Mouse (Mus musculus) embryonic facial prominence, embryonic 15.5 days (tissue): ENCODE data around the gene Gm20695. TPM values are rescaled to one million over a fixed set of nuclear protein-coding genes. Genes with fewer than 3 reads are reported as not detected.
"Not testable (repeated sequence)": the region's sequence is repeated elsewhere in the genome, so short reads cannot be mapped to it uniquely, and the experiment has no call there.

Source experiments
- ATAC-seq: fragments of 200-750 bp; cut with Nextera tagmentation; 2 replicates; pipeline ENCODE4 v1.8.0; 2017; ENCODE audit warnings: low read depth, moderate TSS enrichment; ENCODE audit not compliant: insufficient number of reproducible peaks, low FRiP score, low TSS enrichment
- H3K27ac ChIP-seq: fragments of 300-500 bp; sonication (generic); replicated peaks from 2 replicates; pipeline ENCODE4 v1.5.1; 2015; ENCODE audit warnings: mild to moderate bottlenecking, inconsistent platforms
- H3K27me3 ChIP-seq: fragments of 300-500 bp; sonication (generic); 2 replicates; pipeline ENCODE4 v1.6.1; 2015; ENCODE audit warnings: inconsistent platforms
- H3K36me3 ChIP-seq: fragments of 300-500 bp; sonication (generic); 2 replicates; pipeline ENCODE4 v1.6.1; 2015; ENCODE audit warnings: mild to moderate bottlenecking, inconsistent platforms
- H3K4me1 ChIP-seq: fragments of 300-500 bp; sonication (generic); 2 replicates; pipeline ENCODE4 v1.6.1; 2015; ENCODE audit warnings: inconsistent platforms
- H3K4me2 ChIP-seq: fragments of 300-500 bp; sonication (generic); replicated peaks from 2 replicates; pipeline ENCODE4 v1.6.1; 2015; ENCODE audit warnings: mild to moderate bottlenecking, inconsistent platforms
- H3K4me3 ChIP-seq: fragments of 300-500 bp; sonication (generic); replicated peaks from 2 replicates; pipeline ENCODE4 v1.5.1; 2015; ENCODE audit warnings: mild to moderate bottlenecking, inconsistent platforms
- H3K9ac ChIP-seq: fragments of 300-500 bp; sonication (generic); 2 replicates; pipeline ENCODE4 v1.6.1; 2015; ENCODE audit warnings: inconsistent platforms
- H3K9me3 ChIP-seq: fragments of 300-500 bp; sonication (generic); replicated peaks from 2 replicates; pipeline ENCODE4 v1.6.1; 2016; ENCODE audit warnings: inconsistent platforms
- WGBS: fragments of 180-500 bp; shearing (Covaris S2); methylation state at CpG from one replicate; pipeline ENCODE4 v1.1.7; 2015; 5-methylcytosine and 5-hydroxymethylcytosine counted together
- polyA plus RNA-seq: library from polyadenylated mRNA; unstranded; fragments of >200 nt; fragmentation: Nextera tagmentation; extraction: Ambion mirVana; gene quantifications from 2 replicates; pipeline ENCODE4 v1.2.1, GENCODE M21; 2015

The Gm20695 gene
- 1.3 and 1.9 TPM in 2 replicates for polyA plus RNA-seq

DNA sequence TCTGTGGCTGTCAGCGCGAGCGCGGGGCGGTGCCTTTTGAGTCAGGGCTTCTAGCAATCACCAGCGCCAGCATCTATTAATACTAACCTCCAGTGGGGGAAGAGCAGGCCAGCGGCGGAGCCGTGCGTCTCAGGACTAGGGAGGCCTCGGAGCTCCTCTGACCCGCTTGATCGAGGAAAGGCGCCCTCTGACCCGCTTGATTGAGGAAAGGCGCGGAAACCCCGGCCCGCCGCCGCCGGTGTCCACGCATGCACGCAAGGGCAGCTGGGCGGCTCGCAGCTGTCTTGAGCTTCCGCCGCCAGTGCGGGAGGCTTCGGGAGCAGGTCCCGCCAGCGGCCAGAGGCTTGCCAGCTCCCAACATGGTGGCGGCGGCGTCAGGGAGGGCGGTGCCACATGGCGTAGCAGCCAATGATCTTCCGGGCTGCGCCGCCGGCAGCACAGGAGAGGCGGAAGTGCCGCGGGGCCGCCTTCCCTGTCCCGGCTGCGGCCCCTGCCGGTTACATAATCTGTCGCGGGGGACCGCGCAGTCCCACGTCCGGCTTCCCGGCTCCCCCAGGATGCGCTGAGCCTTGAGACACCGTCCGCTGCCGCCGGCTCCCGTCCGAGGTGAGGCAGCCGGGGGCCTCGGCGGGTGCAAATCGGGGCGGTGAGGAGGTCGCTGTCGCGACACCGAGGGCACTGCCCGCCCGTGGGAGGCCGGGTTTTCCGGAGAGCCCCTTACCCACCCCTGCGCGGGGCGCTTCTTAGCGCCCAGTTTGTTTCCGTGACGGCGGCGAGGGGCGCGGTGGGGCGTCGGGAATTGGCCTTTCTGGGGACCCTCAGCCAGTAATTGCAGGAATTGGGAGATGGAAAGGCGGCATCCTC, at the start of gene Gm20695, which contains the start of gene Zfp597:
TSS of gene Gm20695 (plus strand) at position 448 of the 864 bp plus-strand sequence.
TSS of gene Zfp597 (minus strand) at position 361 of the 864 bp plus-strand sequence.
- peak; percentile 99 for ATAC-seq
- under 1% methylated on average over 88 of the region's 88 CpGs for WGBS

DNA sequence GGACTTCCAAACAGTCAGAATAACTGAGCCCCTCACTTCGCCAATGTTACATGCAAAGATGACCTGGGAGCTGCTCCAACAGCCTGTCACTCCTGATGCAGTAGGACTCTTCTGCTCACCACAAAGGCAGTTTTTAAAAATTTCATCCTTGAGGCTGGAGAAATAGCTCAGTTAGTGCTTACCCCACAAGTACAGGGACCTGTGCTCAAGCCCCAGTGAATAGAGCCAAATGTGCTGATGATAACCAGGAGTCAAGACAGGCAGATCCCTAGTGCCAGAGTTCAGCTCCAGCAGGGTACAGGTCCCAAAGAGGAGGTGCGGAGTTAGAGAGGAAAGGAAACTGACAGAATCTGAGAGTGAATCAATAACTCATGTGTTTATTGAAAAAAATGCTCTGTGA, 49.0 kb upstream of the Gm20695 start:
- H3K4me1 ChIP-seq = no peaks in the 10 kb centered on the region
- no peak overlapping the region for H3K27ac ChIP-seq
- no peaks in the 10 kb centered on the region for H3K27me3 ChIP-seq
- no peak for ATAC-seq
- H3K4me2 ChIP-seq = no peak overlapping the region
- no peak overlapping the region for H3K9ac ChIP-seq
- H3K9me3 ChIP-seq = no peaks in the 10 kb centered on the region
- H3K4me3 ChIP-seq = no peak overlapping the region
- H3K36me3 ChIP-seq = no peaks in the 10 kb centered on the region
- WGBS = 77% methylated on average over 2 of the region's 2 CpGs

More for the DNA sequence above, at the start of gene Gm20695, which contains the start of gene Zfp597:
- H3K4me2 ChIP-seq = peak within 1 kb of the TSS; percentile 71
- no peaks in the 10 kb centered on the region for H3K27me3 ChIP-seq
- peaks cover 12% of the 10 kb centered on the region for H3K4me1 ChIP-seq
- H3K36me3 ChIP-seq = 0 out of 2 replicates have a peak, but pooled peaks cover 7% of the 10 kb centered on the region
- no peaks in the 10 kb centered on the region for H3K9me3 ChIP-seq
- peak within 1 kb of the TSS; percentile 96 for H3K4me3 ChIP-seq
- H3K9ac ChIP-seq = peak within 1 kb of the TSS; percentile 92
- H3K27ac ChIP-seq = peak within 1 kb of the TSS; percentile 96

DNA sequence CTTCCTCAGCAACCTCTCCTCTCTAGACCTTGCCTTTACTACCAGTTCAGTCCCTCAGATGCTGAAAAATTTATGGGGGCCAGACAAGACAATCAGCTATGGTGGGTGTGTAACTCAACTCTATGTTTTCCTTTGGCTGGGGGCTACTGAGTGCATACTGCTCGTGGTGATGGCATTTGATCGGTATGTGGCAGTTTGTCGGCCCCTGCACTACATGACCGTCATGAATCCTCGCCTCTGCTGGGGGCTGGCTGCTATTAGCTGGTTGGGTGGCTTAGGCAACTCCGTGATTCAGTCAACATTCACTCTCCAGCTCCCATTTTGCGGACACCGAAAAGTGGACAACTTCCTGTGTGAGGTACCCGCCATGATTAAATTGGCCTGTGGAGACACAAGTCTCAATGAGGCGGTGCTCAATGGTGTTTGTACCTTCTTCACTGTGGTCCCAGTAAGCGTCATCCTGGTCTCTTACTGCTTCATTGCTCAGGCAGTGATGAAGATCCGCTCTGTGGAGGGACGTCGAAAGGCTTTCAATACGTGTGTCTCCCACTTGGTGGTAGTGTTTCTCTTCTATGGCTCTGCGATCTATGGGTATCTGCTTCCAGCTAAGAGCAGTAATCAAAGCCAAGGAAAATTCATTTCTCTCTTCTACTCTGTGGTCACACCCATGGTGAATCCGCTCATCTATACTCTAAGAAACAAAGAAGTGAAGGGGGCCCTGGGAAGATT, 45.1 kb upstream of the Gm20695 start:
- Histone ChIP-seq H3K9ac (no peak overlapping the region), H3K36me3 (no peaks in the 10 kb centered on the region), H3K4me2 (no peak overlapping the region), H3K27ac (no peak overlapping the region), H3K27me3 (no peaks in the 10 kb centered on the region), H3K9me3 (no peaks in the 10 kb centered on the region), H3K4me3 (no peak overlapping the region), H3K4me1 (no peaks in the 10 kb centered on the region)
- 52% methylated on average over 17 of the region's 17 CpGs for WGBS
- no peak for ATAC-seq

GRCm38 (mm10) chr16:3842989-3843388, 41.5 kb upstream of the Gm20695 start:
- H3K27me3 ChIP-seq = no peaks in the 10 kb centered on the region
- H3K9me3 ChIP-seq = no peaks in the 10 kb centered on the region
- WGBS = 24% methylated on average over 4 of the region's 4 CpGs
- no peak overlapping the region for H3K4me2 ChIP-seq
- peaks cover 8% of the 10 kb centered on the region; the same call in 1 of the 2 replicates for H3K4me1 ChIP-seq
- H3K4me3 ChIP-seq = no peak overlapping the region
- H3K27ac ChIP-seq = no peak overlapping the region
- ATAC-seq = no peak
- H3K36me3 ChIP-seq = no peaks in the 10 kb centered on the region
- H3K9ac ChIP-seq = no peak overlapping the region

GRCm38 (mm10) chr16:3843796-3844195, 40.7 kb upstream of the Gm20695 start:
- no peak for ATAC-seq
- peaks cover 9% of the 10 kb centered on the region; the same call in 1 of the 2 replicates for H3K4me1 ChIP-seq
- no peak overlapping the region for H3K9ac ChIP-seq
- no peaks in the 10 kb centered on the region for H3K27me3 ChIP-seq
- H3K9me3 ChIP-seq = no peaks in the 10 kb centered on the region
- no peak overlapping the region for H3K4me3 ChIP-seq
- H3K4me2 ChIP-seq = no peak overlapping the region
- 65% methylated on average over 1 of the region's 1 CpGs for WGBS
- no peaks in the 10 kb centered on the region for H3K36me3 ChIP-seq
- no peak overlapping the region for H3K27ac ChIP-seq

GRCm38 (mm10) chr16:3846711-3847518, 37.5 kb upstream of the Gm20695 start, which contains the start of gene Zfp174:
Gene Zfp174 (plus strand): TSS chr16:3847268.
- Histone ChIP-seq H3K27me3 (no peaks in the 10 kb centered on the region), H3K36me3 (no peaks in the 10 kb centered on the region), H3K4me2 (peak within 1 kb of the TSS; percentile 66), H3K9ac (peak within 1 kb of the TSS; percentile 50), H3K4me1 (peaks cover 9% of the 10 kb centered on the region; the same call in 1 of the 2 replicates), H3K4me3 (peak within 1 kb of the TSS; percentile 83), H3K27ac (no peak within 1 kb of the TSS; the same call in 1 of the 2 replicates), H3K9me3 (no peaks in the 10 kb centered on the region)
- 3% methylated on average over 38 of the region's 38 CpGs for WGBS
- ATAC-seq = peak; percentile 100

- Histone ChIP-seq H3K4me2 (peak overlapping the region; percentile 66), H3K4me3 (peak overlapping the region; percentile 83), H3K9me3 (no peaks in the 10 kb centered on the region), H3K27ac (no peak overlapping the region), H3K27me3 (no peaks in the 10 kb centered on the region), H3K4me1 (peaks cover 9% of the 10 kb centered on the region; the same call in 1 of the 2 replicates), H3K36me3 (no peaks in the 10 kb centered on the region), H3K9ac (peak overlapping the region; percentile 50; the same call in 1 of the 2 replicates)
- WGBS = 73% methylated on average over 4 of the region's 4 CpGs
- ATAC-seq = no peak
Measured at GRCm38 (mm10) chr16:3847871-3848270, 36.6 kb upstream of the Gm20695 start.

DNA sequence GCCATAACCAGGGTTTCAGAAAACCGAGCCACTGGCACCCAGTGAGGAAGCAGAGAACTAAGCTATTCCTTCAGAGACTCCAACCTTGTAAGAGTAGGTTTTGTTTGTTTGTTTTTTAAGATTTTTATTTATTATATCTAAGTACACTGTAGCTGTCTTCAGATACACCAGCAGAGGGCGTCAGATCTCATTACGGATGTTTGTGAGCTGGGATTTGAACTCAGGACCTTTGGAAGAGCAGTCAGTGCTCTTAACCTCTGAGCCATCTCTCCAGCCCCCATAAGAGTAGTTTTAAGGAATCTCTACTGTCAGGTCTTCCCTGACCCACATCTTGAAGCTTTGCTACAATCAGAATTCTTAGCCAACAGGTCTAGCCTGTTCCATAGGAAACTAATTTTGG, 36.0 kb upstream of the Gm20695 start:
- Histone ChIP-seq H3K36me3 (no peaks in the 10 kb centered on the region), H3K4me1 (peaks cover 9% of the 10 kb centered on the region; the same call in 1 of the 2 replicates), H3K27ac (no peak overlapping the region), H3K27me3 (no peaks in the 10 kb centered on the region), H3K4me2 (no peak overlapping the region), H3K4me3 (no peak overlapping the region), H3K9ac (no peak overlapping the region), H3K9me3 (no peaks in the 10 kb centered on the region)
- ATAC-seq = no peak
- 70% methylated on average over 3 of the region's 3 CpGs for WGBS

GRCm38 (mm10) chr16:3851301-3851700, 33.1 kb upstream of the Gm20695 start:
- not testable (repeated sequence) for H3K4me3 ChIP-seq, H3K27me3 ChIP-seq, H3K27ac ChIP-seq, H3K9ac ChIP-seq, H3K4me1 ChIP-seq, H3K4me2 ChIP-seq, H3K9me3 ChIP-seq, ATAC-seq, H3K36me3 ChIP-seq
- WGBS = 85% methylated on average over 13 of the region's 13 CpGs

DNA sequence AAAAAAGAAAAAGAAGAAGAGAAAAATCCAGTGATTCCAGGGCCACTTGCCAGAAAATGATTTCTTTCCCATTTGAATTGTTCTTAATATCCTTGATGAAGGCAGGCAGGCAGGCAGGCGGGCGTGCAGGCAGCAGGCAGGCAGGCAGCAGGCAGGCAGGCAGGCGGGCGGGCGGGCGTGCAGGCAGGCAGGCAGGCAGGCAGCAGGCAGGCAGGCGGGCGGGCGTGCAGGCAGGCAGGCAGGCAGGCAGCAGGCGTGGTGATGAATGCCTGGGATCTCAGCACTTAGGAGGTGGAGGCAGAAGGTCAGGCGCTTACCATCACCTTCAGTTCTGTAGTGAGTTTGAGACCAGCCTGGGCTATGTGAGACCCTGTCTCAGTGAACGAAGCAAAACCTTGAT, 31.9 kb upstream of the Gm20695 start:
- Histone ChIP-seq H3K9me3 (no peaks in the 10 kb centered on the region), H3K4me3 (no peak overlapping the region), H3K4me1 (peaks cover 5% of the 10 kb centered on the region; the same call in 1 of the 2 replicates), H3K4me2 (no peak overlapping the region), H3K36me3 (peaks cover 5% of the 10 kb centered on the region; the same call in 1 of the 2 replicates), H3K9ac (no peak overlapping the region), H3K27ac (no peak overlapping the region), H3K27me3 (no peaks in the 10 kb centered on the region)
- no peak for ATAC-seq
- WGBS = 28% methylated on average over 12 of the region's 12 CpGs
